Mouse (Mus musculus) hindlimb bud, embryonic 11.5 days (tissue): ENCODE data around the gene Fndc10.
"Not testable (repeated sequence)": the region's sequence is repeated elsewhere in the genome, so short reads cannot be mapped to it uniquely, and the experiment has no call there.

Source experiments
- DNase-seq: peaks from one replicate; pipeline ENCODE4 v3.0.0-alpha.2; 2012; ENCODE audit warnings: low read depth, low spot score; ENCODE audit errors: extremely low spot score

The Fndc10 gene

DNA sequence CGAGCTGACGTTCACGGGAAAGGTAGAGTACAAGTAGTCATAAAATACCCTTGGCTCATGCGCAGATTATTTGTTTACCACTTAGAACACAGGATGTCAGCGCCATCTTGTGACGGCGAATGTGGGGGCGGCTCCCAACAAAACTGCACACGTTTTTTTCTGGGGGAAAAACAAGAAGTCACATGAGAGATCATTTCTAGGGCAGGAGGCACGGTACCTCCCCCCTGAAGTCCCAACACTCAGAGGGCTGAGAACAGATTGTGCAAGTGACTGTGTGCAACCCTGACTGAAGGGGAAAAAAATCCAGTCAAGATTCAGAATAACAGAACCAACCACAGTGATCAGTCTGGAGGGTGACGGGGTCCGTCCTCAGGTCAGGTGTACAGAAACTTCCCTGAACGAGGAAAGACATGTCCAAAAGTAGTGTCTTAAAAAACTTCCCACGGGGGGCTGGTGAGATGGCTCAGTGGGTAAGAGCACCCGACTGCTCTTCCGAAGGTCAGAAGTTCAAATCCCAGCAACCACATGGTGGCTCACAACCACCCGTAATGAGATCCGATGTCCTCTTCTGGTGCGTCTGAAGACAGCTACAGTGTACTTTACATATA is 10.4 kb upstream of the Fndc10 start:
- not testable (repeated sequence) for DNase-seq

DNA sequence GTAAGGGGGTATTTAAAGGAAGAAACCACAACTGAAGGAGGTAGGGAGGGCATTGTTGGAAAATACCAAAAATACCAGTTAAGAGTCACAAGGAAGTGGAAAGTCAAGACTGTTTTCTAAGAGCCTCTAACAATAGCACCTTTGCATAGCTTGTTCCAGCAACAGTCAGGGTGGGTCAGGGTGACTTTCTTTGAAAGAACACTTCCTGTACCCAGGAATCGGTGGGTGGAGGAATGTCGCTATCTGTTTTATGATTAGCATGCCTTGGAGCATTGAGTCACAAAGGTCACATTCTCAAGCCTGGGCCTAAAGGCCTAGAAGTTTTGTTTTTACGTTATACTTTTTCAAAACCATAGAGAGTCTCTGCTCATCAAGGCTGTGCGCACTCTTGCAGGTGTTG is 6.4 kb upstream of the Fndc10 start:
- not testable (repeated sequence) for DNase-seq

DNA sequence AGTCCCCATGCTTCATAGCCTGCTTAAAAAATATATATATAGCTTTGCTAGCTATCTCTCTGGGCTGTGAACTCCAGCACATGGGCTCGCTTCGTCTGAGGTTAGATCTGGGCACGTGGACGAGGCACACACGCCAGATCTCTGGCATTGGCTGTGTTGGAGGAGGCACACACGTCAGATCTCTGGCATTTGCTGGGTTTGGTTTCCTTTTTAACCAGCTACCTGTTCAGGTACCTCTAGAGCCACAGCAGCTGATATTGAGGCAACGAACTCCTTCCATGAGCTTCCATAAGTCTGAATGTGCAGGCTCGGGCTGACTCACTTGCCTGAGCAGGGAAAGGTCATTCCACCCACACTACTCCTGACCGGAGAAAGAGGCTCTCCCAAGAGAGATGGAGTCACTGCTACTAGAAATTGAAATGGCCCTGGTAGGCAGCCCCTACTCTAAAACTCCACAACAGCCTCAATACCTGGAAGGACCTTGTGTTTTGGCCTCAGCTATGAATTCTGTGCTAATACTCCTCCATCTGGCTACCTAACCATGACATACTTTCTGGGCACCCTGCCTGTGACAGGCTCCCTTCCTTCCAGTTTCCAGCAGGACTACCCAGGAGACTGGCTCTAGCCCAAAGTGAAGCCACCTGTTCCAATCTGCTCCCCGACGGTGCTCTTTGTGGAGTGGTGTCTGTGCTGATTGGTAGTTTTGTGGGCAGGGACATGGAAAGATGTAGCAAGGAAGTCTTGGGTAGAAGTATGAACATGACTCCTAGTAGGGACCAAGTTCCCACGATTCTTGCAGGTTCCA is 3.4 kb upstream of the Fndc10 start:
- no peak for DNase-seq

DNA sequence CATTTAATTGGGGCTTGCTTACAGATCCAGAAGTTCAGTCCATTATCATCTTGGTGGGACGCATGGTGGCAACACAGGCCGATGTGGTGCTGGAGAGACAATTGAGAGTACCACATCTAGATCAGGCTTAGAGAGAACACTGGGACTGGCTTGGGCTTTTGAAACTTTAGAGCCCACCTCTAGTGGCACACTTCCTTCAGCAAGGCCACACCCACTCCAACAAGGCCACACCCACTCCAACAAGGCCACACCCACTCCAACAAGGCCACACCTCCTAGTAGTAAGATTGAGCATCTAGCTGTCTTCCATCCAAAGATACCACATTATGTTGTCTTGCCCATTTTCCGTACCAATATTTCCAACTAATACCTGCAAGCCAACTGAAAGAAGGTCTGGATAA is 1.7 kb upstream of the Fndc10 start:
- DNase-seq, result no peak

DNA sequence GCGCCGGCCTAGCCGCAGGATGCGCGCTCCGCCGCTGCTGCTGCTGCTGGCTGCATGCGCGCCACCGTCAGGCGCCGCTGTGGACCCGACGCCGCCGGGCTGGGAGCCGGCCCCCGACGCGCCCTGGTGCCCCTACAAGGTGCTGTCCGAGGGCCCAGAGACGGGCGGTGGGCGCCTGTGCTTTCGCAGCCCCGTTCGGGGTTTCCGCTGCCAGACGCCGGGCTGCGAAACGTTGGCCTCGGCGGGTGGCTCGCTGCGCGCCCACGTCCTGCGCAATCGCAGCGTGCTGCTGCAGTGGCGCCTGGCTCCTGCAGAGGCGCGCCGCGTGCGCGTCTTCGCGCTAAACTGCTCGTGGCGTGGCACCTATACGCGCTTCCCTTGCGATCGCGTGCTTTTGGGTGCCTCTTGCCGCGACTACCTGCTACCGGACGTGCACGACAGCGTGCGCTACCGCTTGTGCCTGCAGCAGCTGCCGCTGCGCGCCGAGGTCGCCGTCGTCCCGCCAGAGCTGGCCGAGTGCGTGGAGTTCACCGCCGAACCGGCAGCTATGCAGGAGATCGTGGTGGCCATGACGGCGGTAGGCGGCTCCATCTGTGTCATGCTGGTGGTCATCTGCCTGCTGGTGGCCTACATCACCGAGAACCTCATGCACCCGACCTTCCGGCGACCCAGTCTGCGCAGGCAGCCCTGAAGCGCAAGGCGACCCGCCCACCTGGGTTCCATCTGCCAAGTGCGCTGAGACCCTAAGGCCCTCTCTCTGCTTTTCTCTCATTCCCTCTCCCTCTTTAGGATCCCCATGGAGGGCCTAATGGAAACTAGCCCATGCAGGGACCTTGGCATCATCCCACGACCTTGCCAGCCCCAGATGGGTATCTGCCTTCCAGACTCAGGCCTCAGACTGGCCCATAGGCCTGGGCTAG is 600 bp downstream of the Fndc10 start:
- DNase-seq, result no peak

DNA sequence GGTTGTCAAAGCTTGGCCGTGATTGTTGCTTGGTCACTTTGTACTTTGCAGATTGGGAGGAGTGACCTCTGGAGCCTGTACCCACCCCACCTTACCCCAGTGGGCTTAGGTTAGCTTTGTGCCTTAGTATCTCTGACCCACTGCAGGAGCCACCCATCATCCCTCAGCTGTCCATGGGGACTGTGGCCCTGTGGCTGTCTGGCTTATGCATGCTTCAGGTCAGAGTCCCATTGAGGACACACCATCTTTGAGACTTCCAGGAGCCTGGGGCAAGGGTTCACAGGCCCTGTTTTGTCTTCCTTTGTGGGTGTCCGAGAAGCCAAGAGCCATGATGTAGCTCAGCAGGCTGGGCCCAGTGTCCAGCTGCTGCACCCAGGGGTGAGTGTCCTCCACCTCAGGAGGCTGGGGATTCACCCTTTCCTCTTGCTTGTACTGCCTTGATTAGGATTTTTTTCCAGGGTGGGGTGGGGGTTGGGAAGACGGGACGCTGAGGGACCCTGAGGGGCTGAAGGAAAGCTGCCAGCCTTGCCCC is 1.5 kb downstream of the Fndc10 start:
- no peak for DNase-seq

DNA sequence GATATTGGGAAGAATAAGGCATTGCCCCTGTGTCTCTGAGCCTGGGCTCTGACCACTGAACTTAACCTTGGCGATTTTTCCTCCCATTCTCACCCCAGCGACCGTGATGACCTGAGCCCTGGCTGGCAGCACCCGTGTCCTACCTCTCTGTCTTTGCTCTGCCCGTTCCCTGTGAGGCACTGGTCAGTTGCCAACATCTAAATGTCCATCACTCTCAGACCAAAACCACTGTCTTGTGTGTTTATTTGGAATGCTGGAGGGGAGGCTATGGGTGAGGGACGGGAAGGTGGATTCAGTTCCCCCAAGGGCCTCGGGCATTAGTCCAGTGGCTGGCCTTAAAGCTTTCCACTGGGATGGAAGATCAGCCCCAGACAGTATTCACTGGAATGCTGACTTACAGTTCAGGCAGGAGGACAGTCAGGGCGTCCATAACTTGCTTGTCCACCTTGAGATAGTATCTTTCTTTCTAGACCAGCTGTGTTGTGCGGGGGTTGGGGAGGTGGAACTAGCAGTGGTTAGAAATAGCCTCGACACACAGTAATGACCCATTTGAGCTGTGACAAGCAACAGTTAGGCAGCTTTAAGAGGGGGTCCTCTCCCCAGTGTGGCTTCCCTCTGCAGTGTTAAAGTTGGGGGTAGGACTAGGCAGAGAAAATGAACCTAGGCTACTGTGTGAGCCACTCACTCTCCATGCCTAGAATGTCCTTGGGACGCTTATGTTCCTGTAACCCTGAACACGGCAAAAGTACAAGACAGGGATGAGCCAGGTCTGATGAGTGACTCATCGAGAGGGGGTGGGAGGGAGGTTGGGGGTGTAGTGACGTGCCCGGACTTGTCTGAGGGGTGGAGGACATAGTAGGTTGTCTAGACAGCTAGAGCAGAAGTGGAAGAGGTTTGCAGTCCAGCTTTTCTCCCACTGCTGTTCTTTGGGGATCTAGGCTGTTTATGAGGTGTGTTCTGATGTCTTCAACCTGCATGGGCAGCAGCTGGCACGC is 2.4 kb downstream of the Fndc10 start:
- no peak for DNase-seq

DNA sequence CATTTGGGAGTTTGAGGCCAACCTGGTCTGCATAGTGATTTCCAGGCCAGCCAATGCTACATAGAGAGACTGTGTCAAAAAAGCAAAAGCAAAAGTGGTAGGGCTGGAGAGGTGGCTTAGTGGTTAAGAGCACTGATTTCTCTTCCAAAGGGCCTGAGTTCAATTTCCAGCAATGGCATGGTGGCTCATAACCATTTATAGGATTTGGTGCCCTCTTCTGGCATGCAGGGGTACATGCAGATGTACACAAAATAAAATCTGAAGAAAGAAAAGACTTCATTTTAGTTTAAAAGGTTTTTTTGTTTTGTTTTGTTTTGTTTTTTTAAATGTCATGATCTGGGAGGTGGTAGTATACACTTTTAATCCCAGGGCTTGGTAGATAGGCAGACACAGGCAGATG is 6.3 kb downstream of the Fndc10 start:
- no peak for DNase-seq

DNA sequence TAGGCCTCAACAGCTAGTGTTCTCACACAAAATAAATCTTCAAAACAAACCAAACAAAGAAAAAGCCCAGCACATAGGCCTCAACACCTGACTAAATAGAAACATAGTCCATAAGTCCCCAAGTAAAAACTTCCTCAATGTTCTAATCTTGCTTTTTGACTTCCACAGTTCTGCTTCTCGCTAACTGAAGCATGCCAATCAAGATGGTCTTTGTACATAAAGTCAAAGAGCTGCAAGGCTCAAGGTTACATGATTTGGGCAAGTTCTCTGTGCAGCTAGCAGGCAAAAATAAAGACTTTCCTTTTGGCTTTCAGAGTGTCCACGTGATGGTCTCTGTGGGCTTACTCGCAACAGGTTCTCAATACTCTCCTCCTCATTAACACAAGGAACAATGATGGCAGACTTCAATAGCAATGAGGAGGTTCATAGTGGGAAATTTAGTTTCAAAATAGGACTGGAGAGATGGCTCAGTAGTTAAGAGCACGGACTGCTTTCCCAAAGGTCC is 9.3 kb downstream of the Fndc10 start:
- no peak for DNase-seq

DNA sequence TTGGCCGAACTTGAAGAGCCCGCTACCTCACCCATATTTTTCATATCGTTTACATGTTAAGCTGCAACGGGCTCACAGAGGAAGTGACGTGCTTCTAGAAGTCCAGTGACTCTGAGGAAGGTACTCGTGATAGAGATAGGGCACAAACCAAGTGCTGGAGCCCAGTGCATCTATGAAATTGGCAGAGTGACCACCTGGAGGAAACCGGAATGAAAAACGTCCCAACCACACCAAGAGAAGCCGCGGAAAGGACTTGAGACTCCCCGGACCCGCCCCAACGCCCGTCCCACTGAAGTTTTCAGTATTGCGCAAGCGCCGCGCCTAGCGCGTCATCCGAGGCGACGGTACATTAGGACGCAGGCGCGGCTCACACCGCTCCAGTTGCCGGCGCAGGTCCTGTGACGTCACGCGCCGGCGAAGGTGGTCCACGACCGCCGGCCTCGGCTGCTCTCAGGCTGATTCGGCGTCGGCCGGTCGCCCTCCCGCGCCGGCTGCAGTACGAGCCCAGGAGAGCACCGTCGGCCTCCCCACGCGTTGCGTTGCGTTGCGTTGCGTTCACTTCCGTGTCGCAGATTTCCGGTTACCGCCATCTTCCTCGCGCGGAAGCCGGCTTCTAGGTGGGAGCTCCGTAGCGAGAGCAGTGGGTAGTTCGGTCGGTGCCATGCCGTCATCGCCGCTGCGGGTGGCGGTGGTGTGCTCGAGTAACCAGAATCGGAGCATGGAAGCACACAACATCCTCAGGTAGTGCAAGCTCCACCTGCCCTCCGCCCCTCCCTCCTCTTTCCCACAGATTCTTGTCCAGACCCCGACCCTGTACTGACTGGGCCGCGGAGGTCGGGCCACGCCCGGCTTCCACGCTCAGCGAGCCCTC is 10.8 kb downstream of the Fndc10 start, which contains the start of gene Ssu72:
Gene Ssu72 (plus strand): TSS at position 80 of the 871 bp plus-strand sequence.
- peak; percentile 86 for DNase-seq

DNA sequence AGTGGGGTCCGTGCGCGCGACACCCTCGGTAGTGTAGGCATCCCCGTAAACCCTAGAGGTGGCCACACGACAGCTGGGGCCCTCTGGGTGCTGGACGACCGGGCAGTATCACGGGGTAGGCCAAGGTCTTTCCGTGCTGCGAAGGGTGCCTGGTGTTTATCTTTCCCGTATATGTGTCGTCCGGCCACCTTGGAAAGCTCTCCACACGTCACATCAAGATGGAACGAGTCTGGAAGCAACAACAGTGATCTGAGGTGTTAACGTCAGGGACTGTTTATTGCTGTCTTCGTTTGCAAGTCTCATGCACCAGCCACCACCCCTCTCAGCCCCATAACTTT is 11.4 kb downstream of the Fndc10 start:
- no peak for DNase-seq

DNA sequence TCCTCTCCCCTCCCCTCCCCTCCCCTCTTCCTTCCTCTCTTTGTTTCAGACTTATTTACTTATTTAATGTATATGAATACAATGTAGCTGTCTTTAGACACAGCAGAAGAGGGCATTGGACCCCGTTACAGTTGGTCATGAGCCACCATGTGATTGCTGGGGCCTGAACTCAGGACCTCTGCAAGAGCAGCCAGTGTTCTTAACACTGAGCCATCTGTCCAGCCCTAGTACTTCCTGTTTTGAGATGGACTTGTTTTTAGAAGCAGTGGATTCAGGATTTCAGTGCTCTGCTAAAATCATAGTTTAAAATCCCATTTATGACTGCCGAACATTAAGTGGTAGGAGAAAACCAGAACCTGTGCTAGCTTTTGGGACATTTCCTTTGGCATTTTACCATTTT is 14.4 kb downstream of the Fndc10 start:
- no peak for DNase-seq

DNA sequence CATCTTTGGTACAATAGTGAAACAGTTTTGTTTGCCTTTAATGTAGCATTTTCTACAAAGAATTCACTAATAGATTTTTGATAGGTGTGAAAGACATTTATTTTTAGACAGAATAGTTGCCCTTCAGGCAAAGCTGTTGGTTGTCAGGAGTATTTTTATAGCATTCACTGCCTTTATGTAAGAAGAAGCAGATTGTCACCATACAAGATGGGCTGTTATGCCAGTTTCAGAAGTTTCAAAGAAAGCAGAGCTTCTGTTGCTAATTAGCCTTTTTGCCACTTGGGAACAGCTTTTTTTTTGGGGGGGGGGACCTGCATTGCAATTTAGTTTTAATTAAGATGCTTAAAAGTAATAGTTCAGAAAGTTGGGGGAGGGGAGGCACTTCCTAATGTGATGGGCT is 14.8 kb downstream of the Fndc10 start:
- no peak for DNase-seq

DNA sequence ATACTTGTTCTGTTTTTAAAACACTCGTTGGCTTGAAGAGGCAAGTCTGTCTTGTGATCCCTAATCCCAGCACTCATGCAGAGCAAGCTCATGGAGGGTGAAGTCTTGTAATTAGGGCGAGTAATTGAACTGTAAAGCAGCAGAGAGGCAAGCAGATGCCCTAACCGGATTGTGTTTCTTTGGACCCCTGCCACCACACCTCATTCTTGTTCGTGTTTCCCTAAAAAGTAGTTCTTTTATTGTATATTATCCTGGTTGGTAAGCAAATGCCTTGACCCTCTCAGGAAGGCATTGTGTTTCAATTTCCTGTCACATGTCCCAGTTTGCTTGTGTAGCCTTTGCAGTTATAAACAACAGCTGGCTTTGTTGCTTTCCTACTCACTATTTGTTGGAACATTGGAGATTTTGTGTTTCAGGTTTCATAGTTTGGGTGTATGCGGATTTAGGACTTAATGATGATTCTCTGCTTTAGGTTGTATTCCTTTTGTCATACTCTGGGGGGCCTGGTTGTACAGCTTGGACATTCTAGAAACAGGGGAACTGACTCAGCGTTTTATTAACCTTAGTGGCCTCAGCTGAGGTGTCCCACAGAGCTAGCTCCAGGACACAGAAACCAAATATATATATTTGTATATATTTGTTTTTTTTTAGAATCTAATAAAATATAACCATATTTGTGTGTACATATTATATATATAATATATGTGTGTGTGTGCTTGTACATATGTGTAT is 16.5 kb downstream of the Fndc10 start:
- no peak for DNase-seq

DNA sequence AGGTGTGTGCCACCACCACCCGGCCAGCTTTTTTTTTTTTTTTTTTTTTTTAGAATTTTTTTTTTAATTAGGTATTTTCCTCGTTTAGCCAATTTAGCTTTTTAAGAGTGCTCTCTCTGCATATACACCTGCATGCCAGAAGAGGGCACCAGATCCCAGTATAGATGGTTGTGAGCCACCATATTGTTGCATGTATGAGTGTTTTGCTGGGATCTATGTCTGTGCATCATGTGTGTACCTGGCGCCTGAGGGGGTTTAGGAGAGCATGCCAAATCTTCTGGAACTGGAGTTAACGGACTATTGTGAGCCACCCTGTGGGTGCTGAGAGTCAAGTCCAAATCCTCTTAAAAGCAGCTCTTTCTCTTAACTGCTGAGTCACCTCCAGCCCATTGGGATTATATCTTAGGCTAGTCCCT is 27.5 kb downstream of the Fndc10 start:
- no peak for DNase-seq

DNA sequence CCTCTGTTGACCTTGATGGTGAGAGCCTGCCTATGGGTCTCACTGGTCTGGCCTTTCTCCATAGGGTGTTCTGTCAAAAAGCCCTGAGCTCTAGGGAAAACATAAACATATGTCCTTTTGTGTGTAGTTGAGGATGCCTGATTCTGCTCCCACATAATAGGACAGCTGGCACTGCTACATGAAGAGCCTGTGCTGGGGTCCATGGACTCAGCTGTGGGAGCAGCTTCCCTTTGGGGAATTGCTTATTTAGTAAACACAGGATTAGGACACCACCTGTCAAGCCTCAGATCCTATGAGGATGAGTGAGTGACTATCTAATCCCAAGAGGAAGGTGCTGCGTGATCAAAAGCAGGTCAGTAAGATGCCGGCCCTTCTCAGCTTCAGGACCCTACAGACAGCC is 33.9 kb downstream of the Fndc10 start:
- DNase-seq, result no peak

DNA sequence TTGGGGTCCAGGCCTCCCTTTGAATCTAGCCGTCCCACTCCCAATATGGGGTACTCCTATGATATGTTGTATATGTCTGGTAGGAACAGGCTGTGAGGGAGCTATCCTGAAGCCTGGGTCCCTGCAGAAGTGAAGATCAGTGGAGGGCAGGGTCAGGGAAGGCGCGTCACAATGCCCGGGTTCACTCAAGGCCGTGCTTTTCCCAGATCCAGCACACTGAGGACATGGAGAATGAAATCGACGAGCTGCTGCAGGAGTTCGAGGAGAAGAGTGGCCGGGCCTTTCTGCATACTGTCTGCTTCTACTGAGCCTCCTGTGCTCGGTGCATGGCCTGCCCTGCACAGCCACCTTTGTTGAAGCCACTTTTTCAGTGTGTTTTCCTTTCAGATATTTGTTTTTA is 39.1 kb downstream of the Fndc10 start:
- no peak for DNase-seq

DNA sequence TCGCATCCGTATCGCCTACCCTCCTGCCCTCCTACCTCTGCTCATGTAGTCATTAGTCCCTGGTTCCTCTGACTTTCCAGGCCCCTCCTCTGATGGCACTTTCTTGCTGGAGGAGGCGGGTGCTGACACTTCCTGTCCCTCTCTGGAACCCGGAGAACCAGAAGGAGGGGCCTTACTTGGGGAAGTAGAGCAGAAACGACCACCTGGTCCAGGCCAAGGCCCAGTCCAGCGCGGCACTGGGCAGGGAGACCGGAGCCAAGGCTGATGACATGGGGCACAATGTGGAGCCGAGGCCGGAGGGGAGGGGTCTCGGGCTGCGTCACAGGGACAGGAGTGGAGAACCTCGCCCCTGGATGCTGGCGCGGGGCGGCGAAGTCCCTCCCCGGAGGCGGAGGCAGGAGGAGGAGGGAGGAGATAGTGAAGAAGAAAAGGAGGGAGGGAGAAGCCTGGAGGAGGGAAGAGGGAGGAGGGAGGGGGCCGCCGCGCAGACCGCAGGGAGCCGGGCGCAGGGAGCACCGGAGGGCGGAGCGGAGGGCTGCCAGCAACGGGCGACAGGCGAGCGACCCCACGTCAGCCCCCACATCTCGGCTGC is 40.3 kb downstream of the Fndc10 start, which contains the start of gene Tmem240:
Gene Tmem240 (plus strand): TSS at position 451 of the 592 bp plus-strand sequence.
- peak; percentile 60 for DNase-seq
